Mouse (Mus musculus) lung, postnatal 4 days (tissue): ENCODE data around the gene Fbxw4.
A peak's percentile ranks its signal among the peaks of the same experiment; 100 is the strongest.

Source experiments
- DNase-seq, 2 experiments: peaks; one replicate each; pipeline ENCODE4 v3.0.0; 2021

Fbxw4 gene

DNA sequence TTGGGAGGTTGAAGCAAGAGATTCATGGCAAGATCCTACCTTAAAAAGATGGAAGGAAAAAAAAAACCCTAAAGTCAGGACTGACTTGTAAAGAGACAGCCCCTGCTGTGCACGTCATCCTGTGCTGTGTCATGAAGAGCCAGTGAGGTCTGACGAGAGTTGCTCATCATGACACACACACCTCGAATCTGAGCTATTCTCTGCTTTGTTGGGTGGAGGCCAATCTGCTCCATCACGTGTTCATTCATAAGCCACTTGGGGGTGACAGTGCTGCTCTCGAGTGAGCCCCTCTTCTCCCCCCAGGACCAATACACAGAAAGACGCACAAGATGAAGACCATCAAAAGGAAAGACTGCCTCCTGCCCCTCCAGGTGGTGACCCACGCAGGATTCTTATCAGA lies 126.5 kb downstream of the Fbxw4 start:
- DNase-seq = no peak

- no peak for DNase-seq
Observed at GRCm38 (mm10) chr19:45531554-45531953, 128.6 kb downstream of the Fbxw4 start.

- DNase-seq = peak; percentile 61 to 85
Observed at GRCm38 (mm10) chr19:45530200-45530995, 129.7 kb downstream of the Fbxw4 start.

DNA sequence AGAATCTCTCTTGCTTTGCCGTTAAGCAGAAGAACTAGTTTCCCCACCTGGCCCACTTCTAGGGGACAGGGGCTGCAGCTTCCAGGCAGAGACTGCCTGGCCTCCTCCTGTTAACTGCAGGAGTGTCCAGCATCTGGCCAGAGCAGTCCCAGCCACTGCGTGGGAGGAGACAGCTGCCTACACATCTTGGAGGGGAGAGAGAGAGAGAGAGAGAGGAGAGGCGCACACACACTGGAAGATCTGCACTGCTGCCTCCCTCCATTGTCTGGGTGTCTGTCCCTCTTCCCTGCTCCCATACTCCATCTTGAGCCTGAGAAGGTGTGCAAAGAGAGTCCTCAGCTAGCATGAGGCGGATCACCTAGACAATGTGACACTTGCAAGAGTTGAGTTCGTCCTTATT lies 130.8 kb downstream of the Fbxw4 start:
- DNase-seq = no peak
